Mouse (Mus musculus): ENCODE results near the gene Lnx2. TPM values are rescaled to one million over a fixed set of nuclear protein-coding genes. Genes with fewer than 3 reads are reported as not detected.

Gene Lnx2
- total RNA-seq, 2 experiments from 2014 or later: 2.0 to 2.3 TPM

DNA sequence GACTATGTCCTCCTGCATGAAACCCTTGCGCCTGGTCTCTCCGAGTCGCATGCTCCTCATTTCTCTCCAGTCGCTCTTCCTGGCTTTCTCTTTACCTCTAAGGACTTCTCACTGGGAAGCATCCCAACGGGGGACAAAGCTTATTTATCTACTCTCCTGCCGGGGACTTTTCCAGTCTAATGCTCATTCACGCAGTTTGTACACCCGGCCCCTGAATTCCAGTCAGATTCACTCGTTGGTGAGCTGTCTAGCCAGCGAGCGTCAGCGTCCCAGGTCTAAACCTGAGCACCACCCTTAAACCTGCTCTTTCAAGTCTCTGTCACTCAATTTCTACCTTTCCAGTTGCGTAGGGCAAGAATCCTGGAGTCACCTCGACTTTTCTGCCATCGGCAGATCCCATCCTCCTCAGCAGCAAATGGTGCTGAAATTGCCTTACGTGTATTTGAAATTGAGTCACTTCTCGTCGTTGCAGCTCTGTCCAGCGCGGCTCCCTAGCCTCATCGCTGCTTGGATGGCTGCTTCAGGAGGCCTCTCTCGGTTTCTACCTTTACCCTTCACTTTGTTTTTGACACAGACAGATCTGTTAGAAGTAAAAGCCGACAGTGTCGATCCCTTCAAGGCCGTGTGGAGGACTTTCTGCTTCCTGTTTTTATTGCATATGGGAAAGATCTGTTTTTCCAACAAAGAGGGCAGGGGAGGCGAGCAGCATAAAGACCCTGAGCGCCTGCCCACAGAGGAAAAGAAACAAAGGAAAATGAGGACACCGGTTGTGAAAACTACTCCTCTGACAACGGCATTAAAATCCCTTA is 24.7 kb downstream of the Lnx2 start:
- DNase-seq: no peak

DNA sequence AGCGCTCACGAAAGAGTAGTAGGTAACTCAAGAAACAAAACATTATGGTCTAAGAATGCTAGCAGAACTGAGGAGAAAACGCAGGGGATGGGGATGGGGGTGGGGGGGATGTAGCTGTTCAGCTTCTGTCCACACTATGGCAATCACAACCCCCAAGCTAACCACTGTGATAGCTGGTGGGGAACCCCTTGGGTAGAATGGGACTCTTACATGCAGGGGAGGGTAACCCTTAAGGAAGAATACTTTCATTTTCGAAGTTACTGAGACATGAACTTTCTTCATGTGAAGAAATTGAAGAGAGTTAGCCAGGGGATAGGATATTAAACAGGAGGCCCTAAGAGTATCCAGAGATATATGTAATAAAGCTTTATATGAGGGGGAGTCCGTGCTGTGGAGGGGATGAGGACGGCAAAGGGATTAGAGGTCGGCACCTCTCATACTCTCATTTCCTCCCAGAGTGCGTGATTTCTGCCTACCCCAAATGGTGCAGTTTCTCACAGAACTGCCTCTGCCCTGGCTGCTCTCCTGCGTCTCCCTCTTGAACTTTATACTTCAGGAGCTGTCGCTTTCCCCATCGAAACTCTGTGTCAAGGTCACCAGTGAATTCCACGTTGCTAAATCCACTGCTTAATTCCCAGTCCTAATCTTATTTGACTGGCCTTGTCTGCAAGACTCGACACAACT is 25.4 kb downstream of the Lnx2 start:
- no peak for DNase-seq

DNA sequence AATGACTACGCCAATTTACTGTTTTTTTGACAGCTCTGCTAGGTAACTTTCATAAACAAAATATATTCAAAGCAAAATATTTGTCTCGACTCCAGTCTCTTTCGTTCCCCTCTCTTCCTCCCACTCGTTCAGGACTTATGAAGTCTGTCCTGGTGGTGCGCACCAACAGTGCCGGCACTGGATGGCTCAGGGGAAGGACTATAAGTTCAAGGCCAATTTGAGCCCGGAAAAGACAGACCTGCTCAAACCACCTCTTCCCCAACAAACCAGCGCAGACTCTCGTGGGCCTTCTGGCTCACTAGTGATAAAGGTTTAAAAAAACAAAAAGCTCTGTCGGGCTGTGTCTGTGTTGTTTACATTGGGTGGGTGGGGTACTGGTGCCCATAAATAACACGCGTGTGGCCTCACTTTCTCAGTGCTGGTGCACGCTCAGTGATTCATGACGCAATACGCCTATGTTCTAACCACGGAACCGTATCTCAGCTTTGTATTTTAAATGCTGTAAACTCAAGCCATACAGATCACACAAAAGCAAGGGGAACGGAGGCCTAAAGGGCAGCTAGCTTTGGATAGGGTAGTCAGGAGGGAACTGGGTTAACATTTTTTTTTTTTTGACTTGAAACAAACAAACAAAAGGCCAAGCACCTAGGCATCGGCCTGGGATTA is 26.7 kb downstream of the Lnx2 start:
- DNase-seq: no peak

DNA sequence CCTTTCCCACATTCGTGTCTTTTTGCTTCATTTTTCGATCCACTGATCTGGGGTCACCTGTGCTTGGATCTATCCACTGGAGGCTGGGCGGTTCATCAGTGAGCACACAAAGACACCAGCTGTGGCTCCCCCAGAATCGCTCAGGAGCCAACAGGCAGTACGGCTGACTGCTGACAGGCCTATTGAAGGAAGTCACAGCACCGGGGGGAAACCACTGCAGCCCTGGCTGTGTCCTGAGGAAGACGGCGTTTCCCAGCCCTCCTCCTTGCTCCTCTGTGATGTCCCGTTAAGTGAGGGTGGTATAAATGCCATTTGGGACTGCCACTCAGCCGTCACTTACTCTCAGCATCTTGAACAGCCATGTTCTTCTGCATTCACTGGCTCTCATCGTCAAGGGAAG is 30.5 kb downstream of the Lnx2 start:
- DNase-seq: no peak

DNA sequence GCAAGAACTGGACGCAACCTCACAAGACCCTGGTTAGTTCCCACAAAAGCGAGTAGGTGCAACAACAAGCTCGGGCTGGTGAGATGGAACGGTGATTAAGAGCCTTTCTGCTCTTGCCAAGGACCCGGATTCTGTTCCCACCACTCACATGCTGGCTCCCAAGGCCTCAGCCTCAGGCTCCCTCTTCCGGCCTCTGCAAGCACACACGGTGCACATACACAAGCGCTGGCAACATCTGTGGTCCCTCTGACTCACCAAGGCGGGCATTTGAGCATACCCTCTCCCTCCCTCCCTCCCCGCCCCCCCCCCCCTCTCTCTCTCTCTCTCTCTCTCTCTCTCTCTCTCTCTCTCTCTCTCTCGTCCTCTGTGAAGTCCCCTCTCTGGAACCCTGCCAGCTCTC is 31.1 kb downstream of the Lnx2 start:
- no peak for DNase-seq

GRCm38 (mm10) chr5:147043240-147043844 is 33.0 kb downstream of the Lnx2 start:
- DNase-seq: no peak

DNA sequence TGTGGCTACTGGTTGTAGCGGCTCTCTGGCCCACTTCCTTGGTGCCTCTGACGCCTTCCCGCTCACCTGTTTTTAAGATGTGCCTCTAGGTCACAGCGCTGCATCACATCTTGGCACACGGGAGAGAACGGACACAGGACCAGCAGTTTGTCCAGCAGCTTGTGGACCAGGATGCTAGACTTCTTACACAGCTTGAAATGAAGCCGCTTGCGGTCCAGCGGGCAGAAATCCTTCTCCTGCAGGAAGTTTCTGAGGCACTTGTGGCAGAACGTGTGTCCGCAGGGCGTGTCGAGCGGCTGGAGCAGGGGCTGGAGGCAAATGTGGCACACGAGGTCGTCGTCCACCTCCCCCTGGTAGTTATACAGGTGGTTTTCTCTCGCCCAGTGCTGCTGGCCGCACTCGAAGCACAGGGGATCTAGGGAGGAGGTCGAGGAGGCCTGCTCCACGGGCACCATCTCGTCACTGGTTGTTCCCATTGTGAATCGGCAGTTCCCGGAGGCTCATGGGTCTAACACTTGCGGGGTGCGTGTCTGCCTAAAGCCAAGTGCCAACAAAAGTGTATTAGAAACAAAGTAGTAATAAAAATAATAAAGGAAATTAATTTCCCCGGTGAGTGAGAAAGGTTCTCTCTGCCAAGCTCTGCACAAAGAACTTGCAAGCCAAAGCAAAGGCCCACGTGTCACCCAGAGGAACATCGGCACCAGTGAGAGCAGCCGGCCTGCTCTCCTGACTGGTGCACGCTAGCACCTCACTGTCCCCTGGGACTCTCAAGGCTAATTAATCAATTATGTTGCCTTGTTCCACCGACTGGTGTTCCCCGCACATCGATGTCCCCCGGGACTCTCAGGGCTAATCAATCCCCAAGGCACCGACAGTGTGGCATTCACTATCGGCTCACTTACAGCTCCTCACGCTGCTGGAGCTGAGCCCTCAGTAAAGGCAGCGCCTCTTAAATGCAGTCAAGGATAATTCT is 34.1 kb downstream of the Lnx2 start:
- DNase-seq: no peak

DNA sequence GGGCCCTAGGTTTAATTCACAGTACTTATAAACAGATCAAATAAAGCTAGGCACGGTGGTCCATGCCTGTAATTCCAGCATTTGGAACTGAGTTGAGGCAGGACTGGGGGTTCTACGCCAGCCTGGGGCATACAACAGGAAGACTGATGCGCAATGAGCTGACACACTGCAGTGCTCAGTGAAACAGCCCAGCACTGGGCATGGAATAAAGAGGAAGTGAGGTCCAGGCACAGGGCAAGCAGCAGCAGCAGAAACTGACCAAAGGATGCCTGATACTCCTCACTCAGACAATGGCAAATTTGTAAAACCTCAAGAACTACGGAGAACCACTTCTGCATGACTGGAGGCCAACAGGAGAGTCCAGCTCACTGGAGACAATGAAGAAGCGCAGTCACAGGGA is 37.0 kb downstream of the Lnx2 start:
- DNase-seq: no peak

GRCm38 (mm10) chr5:147037601-147038000 is 38.8 kb downstream of the Lnx2 start:
- DNase-seq: no peak

DNA sequence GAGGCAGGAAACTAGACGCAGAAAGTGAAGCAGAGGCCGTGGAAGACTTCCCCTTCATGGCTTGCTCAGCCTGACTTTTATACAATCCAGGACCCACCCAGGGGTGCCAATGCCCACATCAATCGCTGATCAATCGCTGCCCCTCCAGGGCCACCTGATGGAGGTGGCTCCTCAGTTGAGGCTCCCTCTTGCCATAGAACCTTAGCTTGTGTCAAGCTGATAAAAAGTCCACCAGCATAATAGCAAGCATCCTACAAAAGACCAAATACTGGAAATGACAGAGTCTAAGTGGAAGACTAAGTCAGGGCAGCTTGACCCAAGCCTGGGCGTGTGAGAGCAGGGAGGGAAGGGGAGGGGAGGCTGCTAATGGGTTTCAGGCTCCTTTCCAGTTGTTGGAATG is 39.7 kb downstream of the Lnx2 start:
- no peak for DNase-seq

- peak; percentile 44 for DNase-seq
Measured at GRCm38 (mm10) chr5:147036028-147036427, 40.4 kb downstream of the Lnx2 start.

DNA sequence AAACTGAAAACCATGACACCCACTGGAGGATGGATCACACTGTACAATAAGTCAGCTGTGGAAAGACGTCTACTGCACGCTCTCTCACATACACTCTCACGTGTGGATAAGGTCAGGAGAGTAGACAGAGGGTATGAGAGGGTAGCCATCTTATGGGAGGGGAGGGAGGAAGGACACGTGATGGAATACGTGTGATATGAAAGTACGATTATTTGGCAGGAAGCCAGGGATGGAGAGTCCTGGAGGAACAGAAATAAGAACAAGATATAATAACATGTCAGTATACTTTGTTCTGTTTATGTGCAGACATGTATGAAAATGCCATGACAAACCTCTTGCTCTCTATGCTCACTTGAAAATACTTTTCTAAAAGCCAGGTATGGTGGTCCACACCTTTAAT is 41.1 kb downstream of the Lnx2 start:
- DNase-seq: no peak

GRCm38 (mm10) chr5:147034283-147034682 is 42.1 kb downstream of the Lnx2 start:
- no peak for DNase-seq

DNA sequence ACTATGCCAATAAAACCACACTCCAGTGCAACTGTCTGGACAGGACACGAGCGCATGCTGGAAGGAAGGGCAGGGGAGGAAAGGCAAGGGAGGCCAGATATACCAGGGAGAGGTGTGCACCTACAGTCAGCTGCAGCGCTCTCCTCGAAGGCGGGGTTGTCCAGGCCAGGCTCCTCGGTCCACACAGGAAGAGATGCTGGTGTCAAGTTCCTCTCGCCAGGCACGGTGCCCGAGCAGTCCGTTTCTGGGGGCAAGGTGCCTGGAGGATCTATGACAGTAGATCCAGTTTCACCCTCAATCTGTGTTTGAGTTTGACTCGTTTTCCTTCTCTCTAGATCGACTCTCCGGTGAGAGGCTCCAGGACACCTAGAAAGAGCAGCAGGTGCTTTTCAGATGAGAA is 43.2 kb downstream of the Lnx2 start:
- peak; percentile 33 for DNase-seq

GRCm38 (mm10) chr5:147031281-147031680 is 45.1 kb downstream of the Lnx2 start:
- DNase-seq: no peak

DNA sequence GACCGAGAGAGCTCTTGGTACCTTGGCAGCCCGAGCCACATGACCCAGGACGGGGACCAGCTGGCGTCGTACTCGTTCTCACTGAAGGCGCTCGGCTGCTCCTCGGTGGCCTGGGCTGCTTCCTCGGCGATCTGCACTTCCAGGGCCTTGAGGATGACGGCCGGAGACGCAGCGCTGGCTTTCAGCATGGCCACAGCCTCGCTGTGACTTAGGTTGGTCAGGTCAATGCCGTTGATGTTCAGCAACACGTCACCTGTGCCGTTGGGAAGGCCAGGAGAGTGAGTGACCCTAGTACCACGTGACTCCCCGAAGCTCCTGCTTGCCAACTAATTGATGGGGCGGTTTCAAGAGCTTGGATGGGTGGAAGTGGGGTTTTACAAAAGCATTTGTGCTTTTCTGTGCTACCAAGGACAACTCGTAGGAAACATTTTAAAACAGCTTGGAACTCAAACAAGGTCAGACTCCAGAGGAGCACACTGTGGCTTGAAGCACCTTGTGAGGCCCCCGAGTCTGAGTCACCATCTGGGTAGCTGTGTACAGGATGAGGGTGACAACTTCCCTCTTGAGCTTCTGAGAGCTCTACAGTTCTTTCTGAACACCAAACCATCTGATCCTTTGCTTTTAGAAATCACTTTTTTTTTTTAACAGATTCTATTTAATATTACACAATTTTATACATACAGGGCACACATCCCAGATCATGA is 51.9 kb downstream of the Lnx2 start:
- DNase-seq: no peak

DNA sequence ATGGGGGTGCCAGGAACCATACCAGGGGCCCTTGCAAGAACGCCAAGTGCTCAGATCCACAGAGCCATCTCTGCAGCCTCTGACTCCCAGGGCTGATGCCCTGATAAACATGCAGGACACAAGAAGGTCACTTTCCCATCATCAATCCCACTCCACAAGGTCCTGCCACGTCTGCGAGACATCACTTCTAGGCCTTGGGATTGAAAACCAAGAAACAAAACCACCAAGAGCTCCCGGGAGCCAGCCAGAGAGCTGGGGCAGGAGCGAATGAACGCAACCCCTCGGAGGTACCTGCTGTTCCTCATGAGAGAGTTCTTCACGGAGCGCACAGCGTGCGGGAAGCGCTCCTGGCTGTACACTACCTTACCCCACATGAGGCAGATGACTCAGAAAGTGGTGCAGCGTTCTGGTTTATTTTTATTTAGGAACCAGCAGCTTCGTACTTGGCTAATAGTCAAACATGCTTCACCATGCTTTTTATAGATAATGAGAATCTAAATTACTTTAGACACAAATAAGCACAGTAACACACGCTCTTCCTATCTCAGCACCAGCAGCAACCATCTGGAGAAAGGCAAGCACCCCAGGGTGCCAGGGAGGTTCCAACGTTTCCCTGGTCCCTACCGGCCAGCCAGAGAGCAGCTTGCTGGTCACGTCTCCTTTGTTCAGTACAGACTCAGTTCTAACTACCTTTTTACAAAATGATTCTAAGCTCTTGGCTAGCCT is 53.0 kb downstream of the Lnx2 start:
- no peak for DNase-seq

DNA sequence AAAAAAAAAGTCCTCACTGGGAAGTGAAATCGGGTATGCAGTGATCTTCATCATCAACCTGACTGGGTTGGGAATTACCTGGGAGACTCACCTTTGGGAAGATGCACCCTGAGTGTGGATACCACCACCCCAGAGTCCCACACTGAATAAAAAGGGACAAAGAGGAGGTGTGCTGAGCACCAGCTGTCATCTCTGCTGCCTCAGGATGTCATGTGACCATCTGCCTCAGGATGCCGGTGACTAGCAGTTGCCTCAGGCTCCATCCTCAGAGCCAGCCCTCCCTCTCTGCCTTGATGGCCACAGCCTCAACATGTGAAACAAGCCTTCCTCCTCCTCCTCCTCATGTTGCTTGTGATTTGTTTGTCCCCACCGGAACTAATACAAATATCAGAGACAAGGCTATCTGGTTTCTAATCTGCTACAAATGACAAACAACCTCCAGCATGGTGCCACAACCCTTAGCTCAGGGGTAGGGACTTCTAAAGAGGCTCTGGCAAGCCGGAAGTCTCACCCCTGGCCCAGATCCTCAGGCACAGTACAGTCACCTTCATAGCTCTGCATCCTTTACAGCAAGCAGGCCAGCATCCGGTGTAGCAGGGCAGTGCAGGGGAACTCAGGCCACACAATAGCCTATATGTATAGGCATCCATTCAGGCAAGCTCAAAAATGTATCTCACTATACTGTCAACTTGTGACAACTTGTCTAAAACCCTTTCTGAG is 54.7 kb downstream of the Lnx2 start:
- DNase-seq: no peak

GRCm38 (mm10) chr5:147020579-147020978 is 55.8 kb downstream of the Lnx2 start:
- DNase-seq: no peak

GRCm38 (mm10) chr5:147018761-147019160 is 57.6 kb downstream of the Lnx2 start:
- no peak for DNase-seq
